Mouse (Mus musculus) bone marrow macrophage, adult 2 months (primary cell): ENCODE data around the gene Foxc1. TPM values are rescaled to one million over a fixed set of nuclear protein-coding genes. Genes with fewer than 3 reads are reported as not detected.

Source experiments
- H3K27ac ChIP-seq: 2 replicates; pipeline ENCODE4 v1.5.1; 2012; ENCODE audit warnings: low read depth, low read length; ENCODE audit not compliant: insufficient read depth
- H3K4me1 ChIP-seq: 2 replicates; pipeline ENCODE4 v1.6.1; 2012; ENCODE audit warnings: low read length; ENCODE audit not compliant: control insufficient read depth, insufficient read depth
- H3K4me3 ChIP-seq: 2 replicates; pipeline ENCODE4 v1.5.1; 2012; ENCODE audit warnings: mild to moderate bottlenecking, low read length, moderate library complexity; ENCODE audit not compliant: insufficient read depth
- CTCF ChIP-seq: IDR thresholded peaks from 2 replicates; pipeline ENCODE4 v1.5.1; 2012; ENCODE audit warnings: low read depth, mild to moderate bottlenecking, low read length, moderate library complexity
- POLR2A ChIP-seq: IDR thresholded peaks from 2 replicates; pipeline ENCODE4 v1.6.1; 2012; ENCODE audit warnings: mild to moderate bottlenecking, low read depth, low read length, borderline replicate concordance
- polyA plus RNA-seq: library from polyadenylated mRNA; stranded (reverse); fragments of >200 nt; gene quantifications from 2 replicates; pipeline ENCODE4 v1.2.4, GENCODE M21; 2012; ENCODE audit not compliant: missing spikeins, insufficient read depth, insufficient read length

Gene Foxc1
- polyA plus RNA-seq, 1 experiment: 0.09 TPM

DNA sequence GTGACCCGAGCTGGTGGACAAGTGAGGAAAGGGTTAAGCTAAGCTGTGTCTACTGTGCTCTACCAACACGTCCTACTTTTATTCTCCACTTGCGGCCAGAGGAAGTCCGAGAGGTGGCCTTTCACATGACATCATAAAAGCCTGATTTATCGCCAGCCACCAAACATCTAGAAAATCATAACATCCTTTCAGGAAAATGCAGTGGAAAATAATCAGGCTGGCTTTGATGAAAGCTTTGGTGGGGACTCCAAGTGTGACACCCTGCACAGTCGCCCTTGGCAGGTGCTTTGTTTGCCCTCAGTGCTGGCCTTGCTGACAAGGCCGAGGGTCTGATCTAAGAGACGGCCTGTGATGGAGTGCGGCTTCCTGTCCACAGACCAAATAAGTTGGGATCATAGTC, 23.9 kb downstream of the Foxc1 start:
- H3K27ac ChIP-seq: no peak overlapping the region
- H3K4me1 ChIP-seq: peaks cover 4% of the 10 kb centered on the region
- H3K4me3 ChIP-seq: no peak overlapping the region
- TF ChIP-seq CTCF: no peak
- no peak for TF ChIP-seq POLR2A

DNA sequence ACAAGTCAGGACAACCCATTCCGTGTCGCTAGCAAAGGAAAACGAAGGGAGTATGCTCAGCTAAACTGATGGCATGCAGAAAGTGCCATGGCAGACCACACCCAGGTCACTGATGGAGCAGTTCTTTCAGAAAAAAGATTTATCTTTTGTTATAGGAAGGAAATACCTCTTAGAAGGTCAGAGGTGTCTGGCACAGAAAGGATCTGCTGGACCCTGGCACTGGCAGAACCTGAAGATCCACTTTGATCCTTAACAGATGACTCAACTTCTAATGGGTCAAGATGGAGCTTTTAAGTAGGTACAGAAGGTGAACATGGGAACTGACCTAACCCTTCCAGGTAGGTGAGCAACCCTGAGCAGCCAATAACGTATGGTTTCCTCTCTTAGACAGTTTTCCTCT, 29.4 kb downstream of the Foxc1 start:
- Histone ChIP-seq H3K4me3 (no peak overlapping the region), H3K4me1 (no peaks in the 10 kb centered on the region), H3K27ac (no peak overlapping the region)
- TF ChIP-seq POLR2A (no peak), CTCF (no peak)

DNA sequence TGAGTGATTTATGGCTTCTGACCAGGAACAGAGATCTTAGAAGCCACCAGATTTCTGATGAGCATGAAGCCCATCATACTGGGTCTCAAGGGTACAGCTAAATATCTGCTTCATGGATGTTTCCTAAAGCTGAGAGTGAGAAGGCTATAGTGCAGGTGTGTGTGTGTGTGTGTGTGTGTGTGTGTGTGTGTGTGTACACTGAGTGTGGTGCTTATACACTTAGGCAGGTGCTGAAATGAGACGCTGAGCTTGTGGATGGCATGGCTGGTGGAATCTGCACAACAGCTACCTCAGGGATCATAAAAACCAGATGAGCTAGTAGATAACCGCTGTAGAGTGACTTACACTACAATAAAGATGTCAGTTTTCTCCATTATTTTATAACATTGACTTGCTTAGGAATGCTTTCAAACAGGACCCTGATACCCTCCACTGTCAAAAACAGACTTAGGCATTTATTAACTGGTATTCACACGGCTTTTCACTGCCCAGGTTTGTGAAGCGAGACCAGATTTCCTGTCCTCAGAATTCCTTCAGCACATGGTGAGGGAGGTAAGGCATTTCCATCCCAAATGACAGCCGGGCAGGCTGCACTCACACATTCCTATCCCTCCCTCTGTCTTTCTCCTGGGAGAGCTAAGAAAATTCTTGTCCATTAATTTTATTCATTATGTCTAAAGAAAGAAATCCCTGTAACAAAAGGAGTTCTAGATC, 43.0 kb downstream of the Foxc1 start:
- Histone ChIP-seq H3K27ac (no peak overlapping the region), H3K4me3 (no peak overlapping the region), H3K4me1 (no peaks in the 10 kb centered on the region)
- TF ChIP-seq CTCF: no peak
- no peak for TF ChIP-seq POLR2A

DNA sequence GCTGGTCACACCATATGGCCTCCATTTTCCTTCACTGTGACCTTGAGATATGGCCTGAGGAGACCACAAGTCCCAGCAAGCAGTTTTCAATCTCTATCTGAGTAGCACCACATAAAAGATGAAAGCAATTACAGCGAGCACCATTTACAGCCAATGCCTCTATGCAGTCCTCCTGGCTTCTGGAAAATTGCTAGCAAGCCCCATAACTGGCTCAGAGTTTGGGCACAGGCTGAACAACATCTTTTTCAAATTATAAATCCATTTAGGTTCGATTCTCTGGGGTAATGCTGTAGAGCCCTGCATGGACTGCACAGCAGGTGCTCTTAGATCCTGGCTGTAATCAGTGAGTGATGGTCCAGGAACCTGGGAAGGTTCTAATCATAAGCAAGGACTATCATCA, 47.1 kb downstream of the Foxc1 start:
- TF ChIP-seq CTCF (no peak), POLR2A (no peak)
- Histone ChIP-seq H3K4me1 (no peaks in the 10 kb centered on the region), H3K27ac (no peak overlapping the region), H3K4me3 (no peak overlapping the region)

DNA sequence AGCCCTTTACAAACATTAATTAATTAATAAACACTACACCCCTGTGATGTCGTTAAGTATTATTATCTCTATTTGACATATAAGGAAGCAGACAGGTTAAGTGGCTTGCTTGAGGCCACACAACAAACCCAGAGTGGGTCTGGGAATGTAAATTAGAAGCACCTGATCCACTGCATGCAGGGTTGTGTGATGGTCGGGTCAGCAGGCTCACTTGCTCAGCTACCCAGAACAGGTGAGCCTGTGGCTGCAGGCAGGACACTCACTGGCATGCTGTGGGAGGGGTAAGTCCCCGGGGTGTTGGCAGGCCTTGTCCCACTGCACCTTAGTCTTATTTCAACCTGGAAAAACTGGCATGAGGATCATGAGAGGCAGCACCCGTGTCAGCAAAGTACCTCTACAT, 47.6 kb downstream of the Foxc1 start:
- H3K4me3 ChIP-seq: no peak overlapping the region
- H3K4me1 ChIP-seq: no peaks in the 10 kb centered on the region
- no peak for TF ChIP-seq POLR2A
- TF ChIP-seq CTCF: no peak

DNA sequence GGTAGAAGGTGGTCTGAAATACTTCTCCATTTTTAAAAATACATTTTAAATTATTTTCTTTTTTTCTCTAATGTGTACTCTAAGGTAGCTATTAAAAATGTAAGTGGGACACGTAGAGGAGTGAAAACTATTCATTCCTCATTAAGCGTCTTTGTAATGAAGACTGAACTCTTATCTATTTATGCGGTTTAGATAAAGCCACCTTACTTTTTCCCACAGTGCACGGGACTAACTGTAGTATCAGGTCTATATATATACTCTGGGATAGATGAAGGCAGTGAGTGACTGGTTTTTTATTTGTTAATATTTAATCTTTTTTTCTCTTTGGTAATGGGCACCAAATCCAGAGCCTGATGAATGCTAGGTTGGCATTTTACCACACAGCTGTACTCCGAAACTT, 53.8 kb downstream of the Foxc1 start:
- H3K4me1 ChIP-seq: no peaks in the 10 kb centered on the region
- no peak overlapping the region for H3K27ac ChIP-seq
- no peak overlapping the region for H3K4me3 ChIP-seq
- TF ChIP-seq CTCF (no peak), POLR2A (no peak)

More for the DNA sequence above, 47.6 kb downstream of the Foxc1 start:
- H3K27ac ChIP-seq: no peak overlapping the region

Other genes with a start within 250 kb of the Foxc1 start
- gene A530084C06Rik, start 247.3 kb upstream of the Foxc1 start, polyA plus RNA-seq: not detected in 2 replicates
- not detected in 2 replicates for gene Foxf2, start 180.8 kb upstream of the Foxc1 start, polyA plus RNA-seq